Mouse (Mus musculus): Measurements from ENCODE around the gene Slc17a4.

- TF ChIP-seq CTCF (IDR thresholded peaks at IDR 0.05; ENCODE audit: borderline replicate concordance, extremely low read depth, insufficient read depth, insufficient read length) (no peak), POLR2A (IDR thresholded peaks at IDR 0.05; ENCODE audit: borderline replicate concordance, extremely low read depth, insufficient read depth, insufficient read length, poor library complexity, severe bottlenecking) (no peak)
Measured at GRCm38 (mm10) chr13:23849299-23849698, 65.5 kb downstream of the Slc17a4 start.

Data from brain, embryonic 14.5 days (tissue).